Mouse (Mus musculus) naive thymus-derived CD4-positive, alpha-beta T cell, adult 2 months (primary cell): ENCODE data around the gene Mrps5.
"Not testable (repeated sequence)": the region's sequence is repeated elsewhere in the genome, so short reads cannot be mapped to it uniquely, and the experiment has no call there.

Source experiments
- DNase-seq: peaks from one replicate; pipeline ENCODE4 v3.0.0-alpha.2; 2011; ENCODE audit warnings: low read depth

Gene Mrps5

GRCm38 (mm10) chr2:127586694-127587513 lies at the start of gene Mrps5, which contains the start of gene Zfp661:
TSS of gene Mrps5 (plus strand) at chr2:127587222.
TSS of gene Zfp661 (minus strand) at chr2:127587094.
- DNase-seq: peak; percentile 92

GRCm38 (mm10) chr2:127537548-127537947 lies 49.5 kb upstream of the Mrps5 start:
- no peak for DNase-seq

DNA sequence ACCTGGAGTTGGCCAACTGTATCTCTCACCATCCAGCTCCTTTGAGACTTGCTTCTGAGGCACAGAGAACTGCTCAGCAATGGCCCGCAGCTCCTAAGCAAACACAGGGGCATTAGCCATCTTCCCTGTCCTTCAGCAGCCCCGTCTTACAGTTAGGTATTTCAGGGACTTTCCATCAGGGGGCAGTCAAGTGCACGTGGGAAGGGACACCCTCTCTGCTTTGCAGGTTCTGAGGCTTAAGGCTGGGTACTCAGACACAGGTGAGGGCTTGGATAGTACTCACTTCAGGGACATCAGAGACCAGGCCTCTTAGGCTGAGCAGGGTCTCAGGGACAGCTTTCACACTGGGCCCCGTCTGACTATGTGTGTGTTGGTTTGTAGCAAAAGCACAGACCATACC lies 47.5 kb upstream of the Mrps5 start:
- no peak for DNase-seq

- no peak for DNase-seq
These were observed 45.8 kb upstream of the Mrps5 start, which contains the start of gene Prom2 for GRCm38 (mm10) chr2:127541185-127541584. TSS of gene Prom2 (minus strand) at chr2:127541467.

GRCm38 (mm10) chr2:127541697-127542096 lies 45.3 kb upstream of the Mrps5 start:
- DNase-seq: no peak

DNA sequence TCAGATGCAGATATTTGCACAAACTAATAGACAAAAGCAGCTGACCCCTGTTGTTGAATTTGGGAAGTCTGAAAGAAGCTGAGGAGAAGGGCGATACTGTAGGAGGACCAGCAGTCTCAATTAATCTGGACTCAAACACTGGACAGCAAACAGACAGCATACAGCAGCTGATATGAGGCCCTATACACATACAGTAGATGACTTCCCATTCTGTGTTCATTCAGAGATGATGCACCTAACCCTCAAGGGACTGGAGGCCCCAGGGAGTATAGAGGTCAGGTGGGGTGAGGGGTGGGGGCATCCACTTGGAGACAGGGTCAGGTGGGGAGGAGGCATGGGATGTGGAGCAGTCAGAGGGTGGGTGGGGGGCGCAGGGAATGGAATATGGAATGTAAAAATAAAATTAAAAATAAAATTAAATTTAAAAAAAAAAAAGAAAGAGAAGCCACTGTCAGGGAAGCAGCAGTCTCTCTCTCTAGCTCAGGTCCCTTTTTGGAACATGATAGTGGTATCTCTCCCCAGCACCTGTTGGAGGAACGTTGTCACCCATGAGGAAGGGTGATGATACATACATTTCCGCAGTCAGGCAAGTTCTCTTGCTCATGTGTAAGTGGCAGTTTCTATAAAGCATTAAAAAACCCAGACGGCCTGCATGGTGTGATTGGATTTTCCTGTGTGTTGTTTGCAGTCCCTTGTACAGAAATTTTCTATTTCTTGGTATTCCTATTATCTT lies 38.5 kb upstream of the Mrps5 start:
- DNase-seq: no peak

DNA sequence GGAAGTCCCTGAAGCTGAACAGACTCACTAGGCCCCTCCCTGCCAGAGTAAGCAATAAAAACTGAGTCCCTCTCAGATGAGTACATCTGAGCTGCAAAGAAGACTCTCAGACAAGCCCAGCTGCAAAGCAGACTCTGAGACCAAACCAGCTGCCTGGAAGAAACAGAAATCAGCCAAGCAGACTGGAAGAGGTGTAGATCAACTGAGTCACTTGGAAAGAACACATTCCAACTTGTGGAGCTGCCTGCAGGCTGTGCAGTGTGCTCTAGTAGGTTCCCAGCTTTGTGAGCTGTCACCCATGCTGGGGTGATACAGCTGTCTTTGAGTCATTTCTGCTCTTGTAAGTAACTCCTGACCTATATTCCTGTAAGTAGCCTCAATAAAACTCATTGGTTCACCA lies 37.3 kb upstream of the Mrps5 start:
- DNase-seq: no peak

DNA sequence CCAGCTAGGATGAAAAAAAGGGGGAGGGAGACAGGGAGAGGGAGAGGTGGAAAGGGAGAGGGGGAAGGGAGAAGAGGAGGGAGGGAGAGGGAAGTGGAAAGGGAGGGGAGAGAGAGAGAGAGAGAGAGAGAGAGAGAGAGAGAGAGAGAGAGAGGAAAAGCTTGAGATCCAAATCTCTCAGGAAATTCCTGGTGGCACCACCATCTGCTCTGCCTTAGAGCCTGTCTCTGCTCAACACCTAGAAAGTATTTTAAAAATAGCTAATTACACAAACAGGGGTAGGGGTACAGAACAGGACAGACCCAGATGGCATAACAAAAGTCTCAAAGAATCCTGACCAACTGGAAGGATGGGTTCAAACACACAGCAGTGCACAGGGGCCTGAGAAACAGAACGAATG lies 36.6 kb upstream of the Mrps5 start:
- no peak for DNase-seq

DNA sequence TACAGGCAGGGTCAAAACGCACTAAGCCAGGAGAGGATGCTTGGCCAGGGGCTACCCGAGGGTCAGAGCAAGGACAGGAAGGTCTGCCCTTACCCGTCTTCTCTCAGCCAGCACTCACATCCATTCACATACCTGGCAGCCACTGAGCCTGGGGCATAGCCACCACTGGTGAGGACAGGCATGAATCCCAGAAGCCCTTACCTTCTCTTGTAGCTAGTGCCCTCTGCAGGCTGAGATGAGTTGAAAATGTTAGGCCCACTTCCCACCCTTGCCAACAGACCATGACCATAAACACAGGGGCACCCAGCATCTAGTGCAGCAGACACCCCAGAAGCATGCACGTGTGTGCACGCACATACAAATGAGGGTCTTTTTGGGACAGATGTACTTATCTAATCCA lies 35.9 kb upstream of the Mrps5 start:
- DNase-seq: no peak

DNA sequence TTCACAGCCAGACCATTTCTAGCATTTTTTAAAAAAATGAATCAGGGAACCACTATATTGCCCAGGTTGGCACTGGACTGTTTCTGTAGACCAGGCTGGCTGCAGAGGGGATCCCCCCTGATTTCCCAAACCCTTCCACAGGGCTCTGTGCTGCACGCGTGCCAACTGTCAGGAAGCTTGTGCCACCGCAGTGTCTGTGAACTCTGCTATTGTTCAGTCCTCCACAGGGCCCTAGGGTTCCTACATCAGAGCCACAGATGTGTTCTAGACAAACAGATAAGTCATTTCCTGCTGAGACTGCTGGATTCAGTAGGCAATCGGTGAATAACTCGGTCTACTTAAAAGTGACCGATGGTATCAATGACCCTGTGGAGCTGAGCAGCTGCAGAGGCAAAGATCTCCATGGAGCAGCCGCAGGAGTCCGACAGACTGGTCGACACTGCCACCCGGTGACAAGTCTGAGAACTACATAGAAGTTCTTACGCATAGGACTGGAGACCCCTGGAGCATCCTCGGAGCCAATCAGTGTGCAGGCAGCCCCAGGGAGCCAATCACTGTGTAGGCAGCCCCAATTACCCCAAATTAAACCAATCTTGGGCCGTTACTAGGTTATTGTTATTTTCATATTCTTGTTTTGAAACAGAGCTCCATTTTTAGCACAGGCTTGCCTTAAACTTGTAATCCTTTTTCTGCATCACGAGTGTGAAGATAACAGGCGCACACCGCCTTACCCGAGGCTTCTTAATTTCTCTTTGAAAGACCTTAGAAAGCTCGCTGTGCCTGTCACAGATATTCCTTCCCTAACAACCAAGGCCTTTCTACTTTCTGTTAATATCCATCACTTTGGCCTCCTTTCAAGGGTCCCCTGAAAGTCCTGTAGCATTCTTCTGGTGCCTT lies 27.7 kb upstream of the Mrps5 start:
- DNase-seq: peak; percentile 57

GRCm38 (mm10) chr2:127573322-127573721 lies 13.7 kb upstream of the Mrps5 start:
- DNase-seq: no peak

- peak; percentile 95 for DNase-seq
These were observed 2.6 kb upstream of the Mrps5 start for GRCm38 (mm10) chr2:127584436-127584858.

- DNase-seq: no peak
These were observed 457 bp downstream of the Mrps5 start for GRCm38 (mm10) chr2:127587514-127587844.

- no peak for DNase-seq
These were observed 1.9 kb downstream of the Mrps5 start for GRCm38 (mm10) chr2:127588897-127589296.

GRCm38 (mm10) chr2:127590204-127590603 lies 3.2 kb downstream of the Mrps5 start:
- peak; percentile 59 for DNase-seq

DNA sequence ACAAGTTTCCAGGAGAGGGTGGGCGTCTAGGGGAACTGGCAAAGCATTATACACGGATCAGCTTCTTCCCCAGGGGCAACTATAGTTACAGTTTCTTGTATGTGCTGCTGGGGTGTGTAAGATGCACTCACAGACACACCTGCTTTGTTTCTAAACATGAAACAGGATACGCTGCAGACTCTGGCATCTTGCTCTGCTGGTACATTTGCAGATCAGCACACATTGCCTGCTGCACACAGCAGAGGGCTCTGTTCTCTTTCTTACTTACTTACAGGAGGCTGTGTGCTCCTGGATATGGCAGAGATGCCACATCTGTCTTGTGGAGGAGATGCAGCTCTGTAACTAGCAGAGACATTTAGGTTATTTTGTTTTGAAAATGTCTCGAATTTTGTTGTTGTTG lies 3.8 kb downstream of the Mrps5 start:
- DNase-seq: peak; percentile 59

DNA sequence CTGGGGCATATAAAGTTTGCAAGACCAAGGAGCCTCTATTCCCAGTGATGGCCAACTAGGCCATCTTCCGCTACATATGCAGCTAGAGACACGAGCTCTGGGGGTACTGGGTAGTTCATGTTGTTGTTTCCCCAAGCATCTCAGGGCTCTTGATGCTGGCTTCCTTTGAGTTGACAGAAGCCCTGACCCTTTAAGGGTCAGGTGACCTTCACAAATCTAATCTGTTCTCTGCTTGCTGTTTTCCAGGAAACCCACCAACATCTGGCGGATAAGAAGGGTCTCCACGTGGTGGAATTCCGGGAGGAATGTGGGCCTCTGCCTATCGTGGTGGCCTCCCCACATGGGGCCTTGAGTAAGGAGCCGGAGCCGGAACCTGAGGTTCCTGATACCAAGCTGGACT lies 16.4 kb downstream of the Mrps5 start:
- not testable (repeated sequence) for DNase-seq

GRCm38 (mm10) chr2:127605203-127605602 lies 18.2 kb downstream of the Mrps5 start:
- DNase-seq: no peak

- peak; percentile 72 for DNase-seq
These were observed 21.2 kb downstream of the Mrps5 start for GRCm38 (mm10) chr2:127608234-127608633.

DNA sequence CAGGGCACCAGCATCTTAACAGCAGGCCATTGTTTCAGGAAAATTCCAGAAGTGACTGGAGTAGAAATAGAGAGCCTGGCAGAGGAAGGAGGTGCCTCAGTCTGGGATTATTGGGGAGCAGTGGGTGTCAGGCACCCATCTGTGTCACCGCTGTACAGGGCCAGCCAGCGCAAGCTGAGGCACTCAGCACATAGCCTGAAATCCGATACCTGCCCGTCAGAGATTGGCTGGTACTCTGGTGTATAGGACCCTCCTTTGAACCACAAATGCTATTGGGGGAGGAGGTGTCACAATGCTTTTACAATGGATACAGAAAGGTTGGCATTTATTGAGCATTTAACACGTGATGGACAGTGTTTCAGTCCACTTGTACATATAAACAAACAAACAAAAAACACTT lies 22.0 kb downstream of the Mrps5 start:
- no peak for DNase-seq

DNA sequence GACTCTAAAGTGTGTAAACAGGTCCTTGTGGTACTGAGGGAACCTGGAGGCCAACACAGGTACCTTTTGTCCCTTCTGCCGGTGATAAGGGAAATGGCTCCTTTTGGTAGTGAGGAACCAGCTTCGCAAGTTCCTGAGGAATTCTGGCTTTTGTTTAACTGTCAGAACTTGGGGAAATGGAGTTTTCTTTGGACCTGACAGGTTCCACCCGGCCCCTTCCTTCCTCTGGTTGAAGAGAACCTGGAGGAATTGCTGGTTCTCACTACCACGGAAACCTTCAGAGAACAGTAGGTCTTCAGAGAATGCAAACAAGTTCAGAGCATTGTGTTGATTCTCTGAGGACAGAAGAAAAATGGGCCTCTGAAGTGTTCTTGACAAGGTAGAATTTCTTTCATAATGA lies 24.4 kb downstream of the Mrps5 start:
- no peak for DNase-seq

- DNase-seq: no peak
These were observed 25.3 kb downstream of the Mrps5 start for GRCm38 (mm10) chr2:127612288-127612687.
